Mouse (Mus musculus) limb, embryonic 14.5 days (tissue): Measurements from ENCODE around the gene Lhx2. TPM values are rescaled to one million over a fixed set of nuclear protein-coding genes. Genes with fewer than 3 reads are reported as not detected.
A peak's percentile ranks its signal among the peaks of the same experiment; 100 is the strongest.

ENCODE experiments used
- ATAC-seq: fragments of 200-750 bp; cut with Nextera tagmentation; 2 replicates; pipeline ENCODE4 v1.8.0; 2017; ENCODE audit warnings: low read depth, moderate number of reproducible peaks, moderate TSS enrichment; ENCODE audit not compliant: low FRiP score
- DNase-seq: peaks from one replicate; pipeline ENCODE4 v3.0.0-alpha.2; 2015; ENCODE audit warnings: low spot score
- H3K27ac ChIP-seq: fragments of 300-500 bp; sonication (generic); replicated peaks from 2 replicates; pipeline ENCODE4 v1.5.1; 2014; ENCODE audit warnings: low read depth, mild to moderate bottlenecking, low read length, moderate library complexity, mixed read lengths
- H3K27me3 ChIP-seq: fragments of 300-500 bp; sonication (generic); 2 replicates; pipeline ENCODE4 v1.6.1; 2014; ENCODE audit warnings: low read length, mixed read lengths; ENCODE audit not compliant: control insufficient read depth, insufficient read depth
- H3K36me3 ChIP-seq: fragments of 300-500 bp; sonication (generic); 2 replicates; pipeline ENCODE4 v1.6.1; 2014; ENCODE audit warnings: mild to moderate bottlenecking, low read length, moderate library complexity, mixed read lengths; ENCODE audit not compliant: control insufficient read depth, insufficient read depth
- H3K4me1 ChIP-seq: fragments of 300-500 bp; sonication (generic); 2 replicates; pipeline ENCODE4 v1.6.1; 2014; ENCODE audit warnings: antibody characterized with exemption, low read length, mixed read lengths; ENCODE audit not compliant: control insufficient read depth, insufficient read depth
- H3K4me2 ChIP-seq: fragments of 300-500 bp; sonication (generic); replicated peaks from 2 replicates; pipeline ENCODE4 v1.6.1; 2014; ENCODE audit warnings: low read depth, mild to moderate bottlenecking, low read length, moderate library complexity; ENCODE audit not compliant: severe bottlenecking
- H3K4me3 ChIP-seq: fragments of 300-500 bp; sonication (generic); replicated peaks from 2 replicates; pipeline ENCODE4 v1.5.1; 2014; ENCODE audit warnings: low read length
- H3K9ac ChIP-seq: fragments of 300-500 bp; sonication (generic); 2 replicates; pipeline ENCODE4 v1.6.1; 2014; ENCODE audit warnings: mild to moderate bottlenecking, low read depth, low read length, moderate library complexity; ENCODE audit not compliant: severe bottlenecking
- H3K9me3 ChIP-seq: fragments of 300-500 bp; sonication (generic); 2 replicates; pipeline ENCODE4 v1.6.1; 2016; ENCODE audit warnings: low read length; ENCODE audit not compliant: control insufficient read depth
- POLR2A ChIP-seq: fragments of 200-500 bp; IDR thresholded peaks from 2 replicates; pipeline ENCODE4 v1.8.0; 2012; ENCODE audit warnings: inconsistent platforms, mild to moderate bottlenecking, moderate library complexity, borderline replicate concordance; ENCODE audit not compliant: insufficient read depth, insufficient read length; ENCODE audit errors: extremely low read depth
- WGBS: fragments of 180-500 bp; shearing (Covaris S2); extraction: QIAGEN DNeasy Blood & Tissue Kit; methylation state at CpG from one replicate; pipeline ENCODE4 v1.1.7; 2014; 5-methylcytosine and 5-hydroxymethylcytosine counted together
- polyA plus RNA-seq, 2 experiments: library from polyadenylated mRNA; depleted of rRNA in 1 of 2; stranded (reverse) in 1 of 2; unstranded in 1 of 2; fragments of >200 nt; fragmentation: Nextera tagmentation in 1 of 2; extraction: Ambion mirVana in 1 of 2; gene quantifications; 2 replicates each; pipeline versions ENCODE4 v1.2.1 to v1.2.3; 2012 to 2014

Lhx2 gene
- polyA plus RNA-seq, 2 experiments, result 8.7 to 27.5 TPM

- no peak for DNase-seq
- 3% methylated on average over 15 of the region's 15 CpGs for WGBS
- no peaks in the 10 kb centered on the region for H3K36me3 ChIP-seq
- H3K9ac ChIP-seq, result no peak overlapping the region
- H3K27me3 ChIP-seq, result peaks cover 79% of the 10 kb centered on the region
- H3K27ac ChIP-seq, result no peak overlapping the region
- H3K4me1 ChIP-seq, result peaks cover 15% of the 10 kb centered on the region
- peak overlapping the region; percentile 80 for H3K4me2 ChIP-seq
- peak overlapping the region; percentile 44 for H3K4me3 ChIP-seq
- TF ChIP-seq POLR2A, result no peak
- no peaks in the 10 kb centered on the region for H3K9me3 ChIP-seq
- no peak for ATAC-seq
Observed at GRCm38 (mm10) chr2:38346881-38347764, 8.0 kb downstream of the Lhx2 start.

- peak overlapping the region; percentile 44 for H3K4me3 ChIP-seq
- DNase-seq (no peak), ATAC-seq (no peak)
- no peaks in the 10 kb centered on the region for H3K9me3 ChIP-seq
- H3K4me2 ChIP-seq, result peak overlapping the region; percentile 80
- H3K27me3 ChIP-seq, result peaks cover 86% of the 10 kb centered on the region
- 0 out of 2 replicates have a peak, but pooled peaks have one; percentile 27 for TF ChIP-seq POLR2A
- H3K4me1 ChIP-seq, result peaks cover 15% of the 10 kb centered on the region
- no peak overlapping the region for H3K27ac ChIP-seq
- H3K9ac ChIP-seq, result peak overlapping the region; percentile 58
- H3K36me3 ChIP-seq, result no peaks in the 10 kb centered on the region
- WGBS, result under 1% methylated on average over 40 of the region's 54 CpGs
Observed at GRCm38 (mm10) chr2:38347811-38348551, 8.9 kb downstream of the Lhx2 start.

GRCm38 (mm10) chr2:38348660-38349420 is 9.8 kb downstream of the Lhx2 start:
- H3K4me2 ChIP-seq, result peak overlapping the region; percentile 80
- ATAC-seq, result no peak
- DNase-seq, result no peak
- H3K4me1 ChIP-seq, result peaks cover 18% of the 10 kb centered on the region
- no peak for TF ChIP-seq POLR2A
- H3K4me3 ChIP-seq, result peak overlapping the region; percentile 44
- no peak overlapping the region for H3K9ac ChIP-seq
- WGBS, result 10% methylated on average over 19 of the region's 19 CpGs
- no peaks in the 10 kb centered on the region for H3K36me3 ChIP-seq
- H3K9me3 ChIP-seq, result no peaks in the 10 kb centered on the region
- H3K27me3 ChIP-seq, result peaks cover 94% of the 10 kb centered on the region
- no peak overlapping the region for H3K27ac ChIP-seq

DNA sequence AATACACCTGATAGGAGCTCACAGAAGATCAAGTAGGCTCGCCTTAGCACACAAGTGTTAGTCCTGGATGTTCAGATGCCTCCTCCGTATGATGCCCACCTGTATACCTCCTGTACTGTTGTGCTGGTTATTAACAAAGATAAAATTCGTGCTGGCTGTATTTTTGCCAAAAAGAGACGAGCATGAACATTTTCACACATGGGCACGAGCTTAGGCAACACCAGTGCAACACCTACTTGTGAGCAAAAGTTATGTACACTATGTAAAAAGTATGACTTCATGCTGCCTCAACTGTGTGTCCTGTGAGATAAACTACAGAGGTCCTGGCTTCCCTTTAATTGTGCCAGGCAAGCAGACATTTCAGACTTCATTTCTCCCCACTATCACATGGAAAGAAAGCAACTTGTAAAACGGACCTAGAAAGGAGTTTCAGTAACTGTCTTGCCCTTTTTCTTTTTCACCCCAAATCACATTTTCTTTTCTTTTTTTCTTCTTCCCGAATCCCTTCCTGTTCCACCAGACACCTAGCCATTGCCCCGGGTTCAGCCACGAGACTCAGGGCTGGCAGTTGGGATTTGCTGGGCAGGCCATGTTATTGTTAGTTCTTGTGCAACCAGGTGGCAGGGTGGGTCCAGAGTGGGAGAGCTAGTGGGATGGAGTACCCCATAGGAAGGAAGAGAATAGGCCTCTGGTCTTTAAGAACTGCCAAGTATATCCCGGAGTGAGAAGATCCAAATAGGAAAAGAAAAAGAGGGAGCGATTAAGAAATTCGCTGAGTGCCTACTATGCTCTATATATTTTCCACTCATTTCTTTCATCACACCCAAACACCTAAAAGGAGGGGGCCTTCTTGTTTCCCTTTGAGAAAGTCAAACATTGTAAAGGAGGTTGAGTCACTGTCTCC is 10.6 kb downstream of the Lhx2 start:
- no peaks in the 10 kb centered on the region for H3K9me3 ChIP-seq
- H3K4me2 ChIP-seq, result peak overlapping the region; percentile 93
- WGBS, result 17% methylated on average over 12 of the region's 12 CpGs
- H3K4me3 ChIP-seq, result peak overlapping the region; percentile 74
- peaks cover 20% of the 10 kb centered on the region for H3K4me1 ChIP-seq
- peaks cover 91% of the 10 kb centered on the region for H3K27me3 ChIP-seq
- 0 out of 2 replicates have a peak overlapping the region, but pooled peaks have one; percentile 46 for H3K9ac ChIP-seq
- TF ChIP-seq POLR2A, result no peak
- ATAC-seq (no peak), DNase-seq (no peak)
- no peak overlapping the region for H3K27ac ChIP-seq
- no peaks in the 10 kb centered on the region for H3K36me3 ChIP-seq
